Mouse (Mus musculus) liver (tissue): ENCODE results near the gene Tob1.
A peak's percentile ranks its signal among the peaks of the same experiment; 100 is the strongest.

Source experiments
- DNase-seq: peaks from one replicate; pipeline ENCODE4 v3.0.0-alpha.2; 2020; ENCODE audit warnings: mixed read lengths

Gene Tob1

DNA sequence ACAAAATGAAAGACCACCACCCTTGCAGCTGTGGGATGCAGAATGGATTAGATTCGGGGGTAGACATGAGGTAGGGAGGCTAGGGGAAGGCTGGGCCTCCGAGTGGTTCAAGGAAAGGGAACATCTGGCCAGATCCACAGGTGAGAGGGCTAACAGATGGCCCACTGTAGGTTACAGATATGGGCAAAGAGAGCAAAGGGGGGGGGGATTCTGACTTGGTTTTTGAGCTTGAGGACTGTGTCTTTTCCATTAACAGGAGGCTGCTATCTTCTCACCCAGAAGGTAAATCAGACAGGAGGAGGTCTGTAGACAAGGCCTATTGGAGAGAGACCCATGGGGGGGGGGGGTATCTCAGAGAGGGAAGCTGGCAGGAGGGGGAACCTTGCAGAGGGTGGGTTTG, 11.5 kb upstream of the Tob1 start:
- DNase-seq = no peak

DNA sequence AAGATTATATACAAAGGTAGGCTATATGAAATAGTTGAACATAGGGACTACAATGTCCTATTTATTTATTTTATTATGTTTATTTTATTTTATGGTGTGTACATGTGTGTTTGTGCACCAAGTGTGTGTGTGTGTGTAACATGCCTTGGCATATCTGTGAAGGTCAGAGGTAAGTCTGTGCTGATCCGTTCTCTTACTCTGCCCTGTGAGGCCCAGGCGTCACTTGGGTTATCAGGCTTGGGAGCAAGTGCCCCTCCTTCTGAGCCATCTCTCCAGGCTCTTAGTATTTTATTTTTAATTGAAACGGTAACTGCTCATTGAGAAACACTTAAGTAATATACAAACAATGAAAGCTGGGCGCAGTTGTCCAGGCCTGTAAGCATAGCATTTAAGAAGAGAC, 10.8 kb upstream of the Tob1 start:
- peak; percentile 54 for DNase-seq

DNA sequence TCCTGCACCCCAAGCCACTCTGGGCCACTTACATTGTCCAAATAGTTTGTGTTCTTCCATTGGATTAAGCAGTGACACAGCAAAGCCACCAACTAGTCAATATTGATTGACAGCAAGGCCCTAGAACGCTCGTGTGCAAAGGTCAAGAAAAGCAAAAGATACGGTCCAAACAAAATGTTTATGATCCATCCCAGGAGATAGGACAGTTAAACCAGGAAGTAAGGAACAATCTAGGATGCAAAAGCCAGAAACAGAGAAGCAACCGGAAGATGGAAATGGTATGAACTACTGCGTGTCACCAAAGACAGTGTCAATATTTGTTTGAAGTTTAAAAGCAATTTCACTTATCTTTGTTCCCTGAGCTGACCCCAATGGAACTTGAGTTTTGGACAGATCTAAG, 9.1 kb upstream of the Tob1 start:
- no peak for DNase-seq

DNA sequence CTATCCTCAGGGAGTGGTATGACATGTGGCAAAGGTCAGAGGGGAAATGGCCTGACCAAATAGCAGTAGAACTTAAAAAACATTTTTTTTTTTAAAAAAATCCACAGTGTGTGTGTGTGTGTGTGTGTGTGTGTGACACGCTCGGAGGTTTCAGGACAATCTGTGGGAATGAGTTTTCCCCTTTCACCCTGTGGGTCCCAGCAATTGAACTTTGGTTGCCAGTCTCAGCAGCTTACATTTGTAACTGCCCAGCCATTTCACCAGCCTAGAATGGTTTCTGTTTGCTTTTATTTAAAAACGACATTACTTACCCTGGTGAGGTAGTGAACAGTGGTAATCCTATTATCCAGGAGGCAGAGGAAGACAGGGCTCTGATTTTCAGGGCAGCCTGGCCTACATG, 8.2 kb upstream of the Tob1 start:
- no peak for DNase-seq

DNA sequence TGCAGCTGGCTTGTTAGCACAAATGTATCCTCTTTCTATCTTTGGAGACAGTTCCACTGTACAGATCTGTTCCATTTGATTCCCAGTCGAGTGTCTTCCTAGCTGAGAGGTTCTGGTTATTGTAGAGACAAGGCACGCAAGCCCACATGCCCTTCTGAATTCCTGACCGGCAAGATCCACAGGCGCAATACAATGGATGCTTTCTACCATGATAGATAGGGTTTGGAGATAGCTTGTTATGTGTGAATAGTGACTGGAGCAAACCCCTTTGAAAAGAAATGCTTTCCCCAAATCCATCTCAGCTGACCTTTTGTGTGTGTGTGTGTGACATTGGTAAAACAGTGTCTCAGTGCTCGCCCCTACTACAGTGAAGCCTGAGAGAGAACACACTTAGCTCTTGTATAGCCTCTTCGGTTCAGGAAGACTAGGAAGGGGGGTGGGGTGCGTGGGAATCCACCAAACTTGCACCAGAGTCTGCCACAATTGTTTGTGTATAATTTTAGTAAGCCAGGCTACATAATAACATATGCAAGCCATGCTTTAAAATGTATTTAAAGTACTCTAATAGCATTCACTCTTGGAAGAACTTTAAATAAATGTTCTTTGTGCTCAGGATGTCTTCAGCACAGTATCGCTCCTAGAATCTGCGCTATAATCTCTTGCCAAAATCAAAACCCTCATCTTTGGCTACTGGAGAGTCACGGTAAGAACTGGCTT, 4.7 kb upstream of the Tob1 start:
- no peak for DNase-seq

DNA sequence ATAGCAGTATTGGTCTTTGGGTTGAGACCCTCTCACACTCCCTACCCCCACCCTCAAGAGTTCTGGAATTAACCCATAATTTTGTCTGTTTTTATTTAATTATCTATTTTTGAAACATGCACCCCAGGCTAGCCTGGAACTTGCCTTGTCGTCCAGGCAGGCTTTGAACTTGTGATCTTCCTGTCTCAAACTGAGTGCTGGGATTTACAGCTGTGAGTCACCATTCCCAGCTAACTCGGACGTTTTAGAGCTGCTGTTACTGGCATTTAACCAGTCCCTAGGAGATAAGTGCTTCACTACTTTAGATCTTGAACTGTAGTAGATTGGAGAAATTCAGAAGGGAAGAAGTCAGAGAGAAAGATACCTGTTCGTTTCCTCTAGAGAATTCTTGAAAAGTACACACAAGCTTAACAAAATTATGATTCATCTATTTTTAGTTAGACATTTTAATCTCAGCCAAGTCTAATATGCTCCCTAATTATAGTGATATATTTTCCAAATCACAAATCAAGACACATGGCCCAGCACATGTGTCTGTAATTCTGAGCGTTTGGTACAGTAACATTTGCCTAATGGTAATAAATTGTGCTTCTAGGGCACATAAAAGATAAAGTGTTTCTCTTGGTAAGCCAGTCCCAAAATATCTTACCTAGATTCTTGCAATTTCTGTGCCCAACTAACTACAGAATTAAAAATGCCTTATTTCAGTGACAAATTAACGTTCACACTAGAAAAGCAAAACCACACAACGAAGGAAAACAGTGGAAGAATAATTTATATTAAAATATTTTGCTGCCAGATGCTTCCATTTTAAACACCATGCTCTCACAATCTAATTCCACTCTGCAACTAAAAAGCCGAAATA, 2.2 kb upstream of the Tob1 start:
- DNase-seq = no peak

DNA sequence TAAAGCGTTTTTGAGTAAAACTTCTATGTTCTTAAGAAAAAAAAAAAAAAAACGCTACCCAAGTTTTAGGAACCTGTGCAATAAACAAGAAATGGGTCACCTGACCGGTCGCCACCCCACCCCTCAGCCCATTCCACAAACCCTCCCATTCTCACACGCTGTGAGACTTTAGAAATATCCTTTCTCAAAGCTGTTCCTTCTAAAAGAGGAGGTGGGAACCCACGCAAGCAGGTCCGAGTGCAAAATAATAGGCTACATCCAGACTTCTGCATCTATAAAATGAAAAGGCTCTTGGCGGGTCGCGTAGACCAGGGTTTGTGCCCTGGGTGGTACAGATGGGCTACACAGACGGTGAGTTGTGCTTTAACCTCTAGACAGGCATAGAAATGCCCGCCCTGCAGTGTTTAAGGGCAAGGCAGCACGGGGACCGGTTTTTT, 1.5 kb upstream of the Tob1 start:
- peak; percentile 29 for DNase-seq

DNA sequence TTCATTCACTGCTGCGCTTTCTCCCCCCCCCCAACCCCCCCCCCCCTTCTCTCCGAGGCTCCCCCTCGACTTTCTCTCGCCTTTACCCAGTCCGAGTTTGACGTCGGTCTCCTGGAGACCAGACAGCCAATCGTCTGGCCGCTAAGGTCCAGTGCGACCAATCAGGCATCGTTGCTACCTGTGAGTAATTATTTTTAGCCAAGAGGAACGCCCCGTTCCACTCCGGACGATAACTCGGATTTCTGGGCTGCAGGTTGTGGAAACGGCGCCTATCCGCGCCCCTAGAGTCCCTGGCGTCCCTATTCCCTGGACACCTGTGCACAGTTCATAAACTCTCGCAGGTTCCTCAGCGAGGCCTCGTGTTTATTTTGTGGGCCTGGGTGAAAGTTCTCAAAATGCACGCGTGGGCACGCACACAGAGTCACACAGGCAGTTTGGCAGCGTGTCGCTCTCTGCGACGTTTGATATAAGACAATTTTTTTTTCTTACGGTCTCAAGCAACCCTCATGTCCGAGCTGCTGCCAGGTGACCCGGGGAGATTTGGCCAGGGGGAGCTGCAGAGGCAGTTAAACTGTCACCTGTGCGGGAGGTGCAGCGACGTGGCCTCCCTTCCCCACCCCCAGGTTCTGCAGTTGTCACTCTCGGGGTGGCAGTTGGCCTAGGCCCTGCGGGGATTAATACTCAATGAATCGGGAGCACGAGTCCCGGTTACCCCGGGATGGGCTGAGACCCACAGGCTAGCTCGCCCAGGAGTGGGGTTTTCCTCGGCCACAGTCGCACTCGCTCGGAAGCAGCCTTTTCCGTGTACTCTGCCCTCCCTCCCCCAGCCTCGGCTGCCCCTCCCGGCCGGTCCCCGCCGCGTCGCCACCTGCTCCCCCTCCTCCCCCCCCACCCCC, 815 bp upstream of the Tob1 start:
- peak; percentile 93 for DNase-seq

DNA sequence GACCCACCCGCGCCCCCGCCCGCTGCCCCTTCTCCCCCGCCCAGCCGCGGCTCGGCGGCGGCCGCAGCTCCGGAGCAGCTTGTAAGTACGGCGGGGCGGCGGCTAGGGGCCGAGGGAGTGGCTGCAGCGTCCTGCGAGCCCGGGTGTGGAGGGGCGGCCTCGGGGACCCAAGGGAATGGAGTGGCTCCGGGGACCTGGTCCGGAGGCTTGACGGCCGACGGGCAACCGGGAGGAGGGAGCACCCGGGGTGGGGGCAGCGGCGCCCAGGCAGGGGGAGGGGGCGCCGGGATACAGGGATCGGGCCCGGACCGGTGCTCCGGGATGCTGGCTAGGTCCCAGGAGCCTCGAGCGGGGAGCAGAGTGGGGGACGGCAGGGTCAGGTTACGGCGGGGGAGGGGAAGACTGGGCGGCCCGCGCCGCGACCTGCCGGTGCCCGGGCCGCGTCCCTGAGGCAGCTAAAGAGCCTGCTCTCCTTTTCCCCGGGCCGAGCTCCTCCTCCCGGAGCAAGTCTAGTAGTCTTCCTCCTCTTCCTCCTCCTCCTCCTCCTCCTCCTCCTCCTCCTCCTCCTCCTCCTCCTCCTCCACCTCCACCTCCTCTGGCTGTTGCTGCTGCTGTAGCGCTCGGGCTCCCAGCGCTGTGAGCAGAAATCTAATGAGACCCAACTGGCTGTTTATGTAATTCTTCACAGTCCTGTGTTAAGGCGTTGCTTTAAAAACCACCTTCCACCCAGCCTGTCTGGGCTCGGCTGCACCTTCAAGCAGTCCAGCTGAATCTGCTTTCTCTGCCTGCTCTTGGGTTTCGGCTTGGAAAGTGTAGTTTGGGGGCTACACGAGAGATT, 616 bp downstream of the Tob1 start:
- peak; percentile 77 for DNase-seq

DNA sequence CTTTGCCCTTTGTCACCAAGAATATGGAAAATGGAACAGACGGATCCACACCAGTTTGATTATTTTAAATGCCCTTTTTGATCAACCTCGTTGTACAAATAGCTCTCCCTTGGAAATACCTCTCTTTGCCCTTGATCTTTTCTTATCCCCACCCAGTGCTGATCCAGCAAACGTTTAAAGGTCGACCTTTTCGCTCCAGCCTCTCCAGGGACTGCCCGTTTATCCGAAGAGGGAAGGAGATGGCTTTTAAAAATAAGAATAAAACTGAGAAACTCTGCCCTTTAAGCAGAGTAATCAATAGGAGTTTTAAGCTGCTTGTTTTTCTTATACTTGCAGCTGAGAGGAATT, 1.2 kb downstream of the Tob1 start:
- DNase-seq = no peak

DNA sequence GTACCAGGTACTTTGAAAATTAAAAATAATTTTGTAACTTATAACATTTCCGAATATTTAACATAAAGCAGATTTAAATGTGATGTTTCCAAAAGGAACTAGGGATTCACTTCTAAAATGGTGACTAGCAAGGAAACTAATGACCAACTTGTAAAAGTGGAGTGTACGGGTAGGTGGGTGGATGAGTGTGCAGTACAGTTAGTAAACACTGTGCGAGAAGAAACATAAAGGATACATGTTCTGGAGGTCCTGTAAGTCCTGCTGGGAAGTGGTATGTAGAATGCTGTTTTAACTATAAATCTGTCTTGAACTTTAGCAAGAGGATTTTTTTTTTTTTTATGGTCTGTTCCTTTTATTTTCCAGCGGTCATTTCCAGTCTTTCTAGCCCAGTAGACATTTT, 1.7 kb downstream of the Tob1 start:
- no peak for DNase-seq

DNA sequence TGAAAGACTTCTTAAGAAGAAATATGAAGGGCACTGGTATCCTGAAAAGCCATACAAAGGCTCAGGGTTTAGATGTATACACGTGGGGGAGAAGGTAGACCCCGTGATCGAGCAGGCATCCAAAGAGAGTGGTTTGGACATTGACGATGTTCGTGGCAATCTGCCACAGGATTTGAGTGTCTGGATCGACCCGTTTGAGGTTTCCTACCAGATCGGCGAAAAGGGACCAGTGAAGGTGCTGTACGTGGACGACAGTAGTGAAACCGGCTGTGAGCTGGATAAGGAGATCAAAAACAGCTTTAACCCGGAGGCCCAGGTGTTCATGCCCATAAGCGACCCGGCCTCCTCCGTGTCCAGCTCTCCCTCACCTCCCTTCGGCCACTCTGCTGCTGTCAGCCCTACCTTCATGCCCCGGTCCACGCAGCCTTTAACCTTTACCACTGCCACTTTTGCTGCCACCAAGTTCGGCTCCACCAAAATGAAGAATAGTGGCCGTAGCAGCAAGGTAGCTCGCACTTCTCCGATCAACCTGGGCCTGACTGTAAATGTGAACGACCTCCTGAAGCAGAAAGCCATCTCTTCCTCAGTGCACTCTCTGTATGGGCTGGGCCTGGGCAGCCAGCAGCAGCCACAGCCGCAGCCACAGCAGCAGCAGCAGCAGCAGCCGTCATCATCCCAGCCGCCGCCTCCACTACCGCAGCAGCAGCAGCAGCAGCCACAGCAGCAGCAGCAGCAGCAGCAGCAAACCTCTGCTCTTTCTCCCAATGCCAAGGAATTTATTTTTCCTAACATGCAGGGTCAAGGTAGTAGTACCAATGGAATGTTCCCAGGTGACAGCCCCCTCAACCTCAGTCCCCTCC, 2.7 kb downstream of the Tob1 start:
- DNase-seq = no peak

DNA sequence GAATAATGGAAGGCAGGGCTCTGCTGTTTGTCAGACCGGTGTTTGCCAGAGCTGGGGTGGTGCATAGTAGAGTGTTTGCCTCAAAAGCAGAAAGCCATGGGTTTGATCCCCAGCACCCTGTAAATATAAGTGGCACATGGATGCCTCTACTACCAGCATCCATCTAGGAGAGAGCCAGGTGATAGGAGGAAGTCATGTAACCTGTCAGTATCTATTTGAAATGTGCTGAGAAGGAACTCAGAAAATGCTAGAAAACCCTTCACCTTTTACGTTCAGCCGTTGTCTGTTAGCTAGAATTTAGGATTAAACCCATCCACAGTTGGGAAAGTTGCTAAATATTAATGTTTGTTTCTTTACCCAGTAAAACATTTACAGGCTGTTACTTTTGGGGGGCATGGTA, 4.3 kb downstream of the Tob1 start:
- DNase-seq = no peak

DNA sequence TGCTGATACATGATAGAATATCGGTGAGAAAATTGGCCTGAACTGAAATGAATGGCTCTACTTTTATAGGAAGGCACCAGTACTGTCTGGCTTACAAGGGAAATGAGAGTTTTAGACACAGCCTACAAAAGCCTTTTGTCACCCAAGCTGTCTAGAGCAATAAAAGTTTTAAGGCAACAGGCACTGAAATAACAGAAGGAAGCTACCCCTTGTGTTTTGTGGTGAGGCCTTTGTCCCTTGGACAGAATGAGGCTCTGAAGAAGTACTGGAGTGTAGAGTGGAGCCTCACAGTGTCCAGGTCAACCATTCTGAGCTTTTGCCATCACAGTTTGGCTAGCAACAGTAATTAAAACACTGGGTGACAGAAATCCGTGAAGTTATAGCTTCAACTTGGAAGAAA, 5.0 kb downstream of the Tob1 start:
- DNase-seq = no peak

DNA sequence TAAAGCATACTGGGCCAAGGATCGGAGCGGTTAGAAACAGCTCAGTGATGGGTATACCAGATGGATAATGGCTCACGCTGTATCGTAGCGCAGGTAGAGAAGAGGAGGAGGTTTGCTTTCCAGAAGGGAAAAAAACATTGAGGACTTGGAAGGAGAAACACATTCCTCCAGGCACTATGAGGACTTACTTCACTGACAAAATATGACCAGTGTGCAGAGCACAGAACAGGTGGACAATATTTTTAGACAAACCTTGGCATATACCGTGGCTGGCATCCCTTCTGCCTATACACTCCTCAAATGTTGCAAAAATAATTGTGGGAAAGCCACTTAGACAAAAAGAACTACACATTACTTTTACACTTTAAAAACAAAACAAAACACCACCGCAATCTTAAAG, 10.0 kb downstream of the Tob1 start:
- DNase-seq = no peak

DNA sequence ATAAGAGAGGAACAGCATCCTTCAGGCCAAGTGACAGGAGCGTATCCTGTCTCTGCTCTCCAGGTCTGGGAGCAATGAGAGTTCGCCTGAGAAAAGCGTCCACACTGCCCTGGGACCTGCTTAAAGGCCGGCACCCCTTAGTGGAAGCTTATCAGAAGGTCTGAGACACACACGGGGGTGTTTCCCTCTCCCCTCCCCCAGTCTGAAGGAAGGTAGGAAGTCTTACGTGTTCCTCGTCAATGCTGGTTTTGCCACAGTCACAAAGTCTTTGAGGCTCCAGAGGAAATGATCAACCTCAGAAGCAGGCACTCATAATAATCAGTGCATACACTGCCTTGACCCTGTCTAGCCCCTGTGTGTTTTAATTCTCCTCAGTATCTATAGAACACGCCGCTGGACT, 12.3 kb downstream of the Tob1 start:
- no peak for DNase-seq

DNA sequence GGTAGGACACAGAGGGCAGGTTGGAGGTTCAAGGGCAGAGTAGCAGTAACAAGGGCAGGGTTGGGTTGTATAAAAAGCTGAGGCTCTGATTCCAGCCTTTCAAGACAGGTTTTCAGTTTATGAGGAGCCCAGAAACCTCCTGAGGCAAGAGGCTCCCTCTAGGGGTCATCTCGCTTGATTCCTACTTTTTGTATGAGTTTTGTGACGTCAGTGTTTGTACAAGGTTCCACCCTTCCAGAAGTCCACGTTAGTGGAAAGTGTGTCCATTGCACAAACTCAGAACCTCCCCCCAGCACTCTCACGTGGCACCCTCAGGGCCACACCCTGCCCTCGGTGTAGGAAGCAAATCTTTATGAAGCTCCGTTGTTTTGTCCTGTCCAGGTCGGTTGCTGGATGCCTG, 14.7 kb downstream of the Tob1 start:
- peak; percentile 28 for DNase-seq

DNA sequence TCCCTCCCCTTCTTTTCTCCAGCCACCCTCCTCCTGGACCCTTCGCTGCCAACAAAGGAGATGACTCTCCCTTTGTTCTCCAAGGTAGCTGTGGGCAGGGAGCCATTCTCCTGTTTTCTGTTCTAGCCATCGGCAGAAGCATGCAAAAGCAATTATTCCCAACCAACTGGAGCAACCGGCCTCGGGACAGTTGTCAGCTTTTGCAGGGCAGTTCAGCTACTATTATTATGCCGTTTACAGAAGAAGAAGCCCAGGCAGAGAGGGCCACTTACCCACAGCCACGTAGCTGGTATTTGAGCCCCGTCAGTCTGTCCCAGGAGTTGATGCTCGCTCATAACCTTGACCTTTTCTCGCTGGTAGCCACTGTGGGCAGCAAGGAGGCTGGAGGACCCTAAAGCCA, 17.2 kb downstream of the Tob1 start:
- no peak for DNase-seq

DNA sequence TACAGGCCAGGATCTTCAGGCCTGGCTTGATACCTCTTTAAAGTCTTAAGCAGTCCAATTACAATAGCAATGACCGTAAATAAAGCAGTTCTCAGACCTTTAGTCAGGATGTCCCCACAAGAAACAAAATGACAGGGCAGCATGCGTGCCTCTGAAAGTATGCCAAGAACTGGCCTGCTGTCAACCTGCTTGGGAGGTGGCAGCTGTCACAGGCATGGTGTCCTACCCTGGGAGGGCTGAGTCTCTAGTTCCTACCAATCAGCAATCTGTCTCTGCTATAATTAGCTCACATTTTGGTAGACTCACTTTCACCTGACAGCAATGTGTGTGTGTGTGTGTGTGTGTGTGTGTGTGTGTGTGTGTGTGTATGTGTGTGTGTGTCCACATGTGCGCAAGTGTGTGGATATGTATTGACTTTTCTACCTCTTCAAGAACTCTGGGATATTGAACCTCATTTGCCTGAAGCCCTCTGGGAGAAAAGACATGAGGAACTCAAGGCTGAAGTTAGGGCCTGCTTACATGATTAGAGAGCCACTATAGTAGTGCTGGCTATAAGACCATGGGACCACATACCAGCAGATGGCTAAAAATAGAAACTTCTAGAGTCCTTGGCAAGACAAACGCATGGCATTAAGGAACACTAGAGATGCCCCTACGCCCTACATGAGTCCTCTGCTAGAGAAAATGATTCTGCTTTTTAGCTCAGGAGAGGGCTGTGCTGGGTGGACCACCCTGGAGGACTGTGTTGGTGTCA, 18.1 kb downstream of the Tob1 start:
- DNase-seq = no peak

DNA sequence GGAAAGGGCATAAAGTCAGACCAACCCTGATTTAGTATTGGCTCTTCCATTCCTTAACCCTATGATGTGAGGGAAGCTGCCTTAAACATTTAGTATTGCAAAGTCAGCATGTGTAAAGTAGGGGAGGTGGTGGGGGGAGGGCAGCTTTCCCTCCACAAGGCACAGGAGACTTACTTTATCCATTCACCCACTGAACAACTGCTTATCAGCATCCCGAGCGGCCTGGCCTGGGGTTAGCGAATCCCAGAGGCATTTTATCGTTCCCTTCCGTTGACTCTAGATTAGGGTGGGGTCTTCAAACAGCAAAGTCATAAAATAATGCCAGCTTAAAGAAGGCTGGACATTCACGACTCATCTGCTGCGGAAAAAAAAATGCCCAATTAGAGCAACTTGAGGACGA, 19.0 kb downstream of the Tob1 start:
- DNase-seq = peak; percentile 65
